Mouse (Mus musculus): ENCODE results near the gene Stat4. TPM values are rescaled to one million over a fixed set of nuclear protein-coding genes. Genes with fewer than 3 reads are reported as not detected.

The Stat4 gene
- polyA plus RNA-seq, 1 experiment from 2014 or later = 2.1 TPM

- no peaks in the 10 kb centered on the region for H3K27me3 ChIP-seq (replicated peaks)
- H3K27ac ChIP-seq (replicated peaks) = peak overlapping the region; percentile 5; the same call in 1 of the 2 replicates
- H3K36me3 ChIP-seq = peaks cover 44% of the 10 kb centered on the region
- no peaks in the 10 kb centered on the region for H3K9me3 ChIP-seq
- H3K4me2 ChIP-seq = no peak overlapping the region
- H3K4me3 ChIP-seq = no peak overlapping the region
- WGBS = 80% methylated on average over 10 of the region's 10 CpGs
- peaks cover 45% of the 10 kb centered on the region for H3K4me1 ChIP-seq
- no peak overlapping the region for H3K9ac ChIP-seq
- no peak for ATAC-seq (ENCODE audit: extremely low read depth, insufficient number of reproducible peaks, low FRiP score, low TSS enrichment)
Measured at GRCm38 (mm10) chr1:52144907-52145306, 158.0 kb downstream of the Stat4 start.

- Histone ChIP-seq H3K9me3 (no peaks in the 10 kb centered on the region), H3K4me3 (no peak overlapping the region), H3K4me1 (peaks cover 57% of the 10 kb centered on the region), H3K9ac (no peak overlapping the region), H3K27ac (replicated peaks) (no peak overlapping the region; the same call in 1 of the 2 replicates), H3K4me2 (no peak overlapping the region), H3K27me3 (replicated peaks) (no peaks in the 10 kb centered on the region), H3K36me3 (peaks cover 43% of the 10 kb centered on the region)
- ATAC-seq (ENCODE audit: extremely low read depth, insufficient number of reproducible peaks, low FRiP score, low TSS enrichment) = no peak
- 51% methylated on average over 12 of the region's 12 CpGs for WGBS
Measured at GRCm38 (mm10) chr1:52146214-52146970, 159.4 kb downstream of the Stat4 start.

GRCm38 (mm10) chr1:52147431-52147830 is 160.5 kb downstream of the Stat4 start:
- ATAC-seq (ENCODE audit: extremely low read depth, insufficient number of reproducible peaks, low FRiP score, low TSS enrichment) = no peak
- Histone ChIP-seq H3K9me3 (no peaks in the 10 kb centered on the region), H3K4me2 (no peak overlapping the region), H3K4me1 (peaks cover 54% of the 10 kb centered on the region), H3K9ac (no peak overlapping the region), H3K36me3 (peaks cover 54% of the 10 kb centered on the region), H3K27me3 (replicated peaks) (no peaks in the 10 kb centered on the region), H3K27ac (replicated peaks) (no peak overlapping the region), H3K4me3 (no peak overlapping the region)
- WGBS = 84% methylated on average over 2 of the region's 2 CpGs

GRCm38 (mm10) chr1:52148178-52148577 is 161.2 kb downstream of the Stat4 start:
- H3K36me3 ChIP-seq = peaks cover 54% of the 10 kb centered on the region
- H3K4me3 ChIP-seq = no peak overlapping the region
- H3K4me1 ChIP-seq = peaks cover 50% of the 10 kb centered on the region
- H3K9ac ChIP-seq = no peak overlapping the region
- no peak overlapping the region for H3K27ac ChIP-seq (replicated peaks)
- H3K4me2 ChIP-seq = no peak overlapping the region
- ATAC-seq (ENCODE audit: extremely low read depth, insufficient number of reproducible peaks, low FRiP score, low TSS enrichment) = no peak
- 40% methylated on average over 7 of the region's 7 CpGs for WGBS
- no peaks in the 10 kb centered on the region for H3K9me3 ChIP-seq
- H3K27me3 ChIP-seq (replicated peaks) = no peaks in the 10 kb centered on the region

GRCm38 (mm10) chr1:52148696-52149095 is 161.7 kb downstream of the Stat4 start:
- Histone ChIP-seq H3K9me3 (no peaks in the 10 kb centered on the region), H3K27me3 (replicated peaks) (no peaks in the 10 kb centered on the region), H3K36me3 (peaks cover 52% of the 10 kb centered on the region), H3K27ac (replicated peaks) (peak overlapping the region; percentile 80; the same call in 1 of the 2 replicates), H3K4me1 (peaks cover 46% of the 10 kb centered on the region), H3K9ac (no peak overlapping the region), H3K4me3 (no peak overlapping the region), H3K4me2 (no peak overlapping the region)
- ATAC-seq (ENCODE audit: extremely low read depth, insufficient number of reproducible peaks, low FRiP score, low TSS enrichment) = no peak
- 55% methylated on average over 7 of the region's 7 CpGs for WGBS

GRCm38 (mm10) chr1:52149934-52150346 is 163.0 kb downstream of the Stat4 start:
- H3K4me3 ChIP-seq = no peak overlapping the region
- peak overlapping the region; percentile 80 for H3K27ac ChIP-seq (replicated peaks)
- H3K9me3 ChIP-seq = no peaks in the 10 kb centered on the region
- WGBS = 40% methylated on average over 9 of the region's 9 CpGs
- ATAC-seq (ENCODE audit: extremely low read depth, insufficient number of reproducible peaks, low FRiP score, low TSS enrichment) = no peak
- peak overlapping the region; percentile 13; the same call in 1 of the 2 replicates for H3K4me2 ChIP-seq
- no peaks in the 10 kb centered on the region for H3K27me3 ChIP-seq (replicated peaks)
- peaks cover 53% of the 10 kb centered on the region for H3K36me3 ChIP-seq
- H3K4me1 ChIP-seq = peaks cover 46% of the 10 kb centered on the region
- no peak overlapping the region for H3K9ac ChIP-seq

- Histone ChIP-seq H3K36me3 (peaks cover 55% of the 10 kb centered on the region), H3K4me1 (peaks cover 46% of the 10 kb centered on the region), H3K27me3 (replicated peaks) (no peaks in the 10 kb centered on the region), H3K9me3 (no peaks in the 10 kb centered on the region), H3K9ac (peak overlapping the region; percentile 52; the same call in 1 of the 2 replicates), H3K4me2 (no peak overlapping the region), H3K27ac (replicated peaks) (peak overlapping the region; percentile 80), H3K4me3 (no peak overlapping the region)
- no peak for ATAC-seq (ENCODE audit: extremely low read depth, insufficient number of reproducible peaks, low FRiP score, low TSS enrichment)
- WGBS = 20% methylated on average over 11 of the region's 11 CpGs
Measured at GRCm38 (mm10) chr1:52150676-52151075, 163.7 kb downstream of the Stat4 start.

- Histone ChIP-seq H3K9ac (peak overlapping the region; percentile 52; the same call in 1 of the 2 replicates), H3K9me3 (no peaks in the 10 kb centered on the region), H3K4me3 (no peak overlapping the region), H3K36me3 (peaks cover 60% of the 10 kb centered on the region), H3K27me3 (replicated peaks) (no peaks in the 10 kb centered on the region), H3K4me2 (no peak overlapping the region), H3K27ac (replicated peaks) (peak overlapping the region; percentile 80), H3K4me1 (peaks cover 46% of the 10 kb centered on the region)
- 90% methylated on average over 5 of the region's 5 CpGs for WGBS
- ATAC-seq (ENCODE audit: extremely low read depth, insufficient number of reproducible peaks, low FRiP score, low TSS enrichment) = no peak
Measured at GRCm38 (mm10) chr1:52151166-52151565, 164.2 kb downstream of the Stat4 start.

- Histone ChIP-seq H3K27me3 (replicated peaks) (no peaks in the 10 kb centered on the region), H3K4me3 (no peak overlapping the region), H3K9me3 (no peaks in the 10 kb centered on the region), H3K27ac (replicated peaks) (peak overlapping the region; percentile 80), H3K36me3 (peaks cover 72% of the 10 kb centered on the region), H3K9ac (no peak overlapping the region), H3K4me1 (peaks cover 44% of the 10 kb centered on the region), H3K4me2 (no peak overlapping the region)
- ATAC-seq (ENCODE audit: extremely low read depth, insufficient number of reproducible peaks, low FRiP score, low TSS enrichment) = peak; percentile 25; the same call in 1 of the 2 replicates
- 51% methylated on average over 13 of the region's 13 CpGs for WGBS
Measured at GRCm38 (mm10) chr1:52152369-52152768, 165.4 kb downstream of the Stat4 start.

- Histone ChIP-seq H3K9ac (no peak overlapping the region), H3K4me3 (no peak overlapping the region), H3K27me3 (replicated peaks) (no peaks in the 10 kb centered on the region), H3K9me3 (no peaks in the 10 kb centered on the region), H3K4me1 (peaks cover 39% of the 10 kb centered on the region), H3K27ac (replicated peaks) (peak overlapping the region; percentile 73), H3K36me3 (peaks cover 74% of the 10 kb centered on the region), H3K4me2 (no peak overlapping the region)
- no peak for ATAC-seq (ENCODE audit: extremely low read depth, insufficient number of reproducible peaks, low FRiP score, low TSS enrichment)
- WGBS = 44% methylated on average over 3 of the region's 3 CpGs
Measured at GRCm38 (mm10) chr1:52152936-52153335, 166.0 kb downstream of the Stat4 start.

- H3K36me3 ChIP-seq = peaks cover 77% of the 10 kb centered on the region
- peaks cover 20% of the 10 kb centered on the region for H3K4me1 ChIP-seq
- ATAC-seq (ENCODE audit: extremely low read depth, insufficient number of reproducible peaks, low FRiP score, low TSS enrichment) = no peak
- no peak overlapping the region for H3K9ac ChIP-seq
- 87% methylated on average over 8 of the region's 8 CpGs for WGBS
- H3K4me3 ChIP-seq = no peak overlapping the region
- no peaks in the 10 kb centered on the region for H3K27me3 ChIP-seq (replicated peaks)
- H3K9me3 ChIP-seq = no peaks in the 10 kb centered on the region
- H3K27ac ChIP-seq (replicated peaks) = no peak overlapping the region
- no peak overlapping the region for H3K4me2 ChIP-seq
Measured at GRCm38 (mm10) chr1:52154890-52155289, 167.9 kb downstream of the Stat4 start.

- Histone ChIP-seq H3K27ac (replicated peaks) (no peak overlapping the region), H3K4me3 (no peak overlapping the region)
- WGBS = 84% methylated on average over 10 of the region's 10 CpGs
Measured at GRCm38 (mm10) chr1:52156351-52156750, 169.4 kb downstream of the Stat4 start.

More at GRCm38 (mm10) chr1:52156351-52156750, 169.4 kb downstream of the Stat4 start:
- Histone ChIP-seq H3K36me3 (peaks cover 81% of the 10 kb centered on the region), H3K9ac (no peak overlapping the region), H3K4me1 (peaks cover 6% of the 10 kb centered on the region), H3K9me3 (no peaks in the 10 kb centered on the region), H3K27me3 (replicated peaks) (no peaks in the 10 kb centered on the region), H3K4me2 (no peak overlapping the region)
- ATAC-seq (ENCODE audit: extremely low read depth, insufficient number of reproducible peaks, low FRiP score, low TSS enrichment) = no peak
